Comparison of ENCODE assay signal across 8 mouse cellular contexts in the genomic region with DNA sequence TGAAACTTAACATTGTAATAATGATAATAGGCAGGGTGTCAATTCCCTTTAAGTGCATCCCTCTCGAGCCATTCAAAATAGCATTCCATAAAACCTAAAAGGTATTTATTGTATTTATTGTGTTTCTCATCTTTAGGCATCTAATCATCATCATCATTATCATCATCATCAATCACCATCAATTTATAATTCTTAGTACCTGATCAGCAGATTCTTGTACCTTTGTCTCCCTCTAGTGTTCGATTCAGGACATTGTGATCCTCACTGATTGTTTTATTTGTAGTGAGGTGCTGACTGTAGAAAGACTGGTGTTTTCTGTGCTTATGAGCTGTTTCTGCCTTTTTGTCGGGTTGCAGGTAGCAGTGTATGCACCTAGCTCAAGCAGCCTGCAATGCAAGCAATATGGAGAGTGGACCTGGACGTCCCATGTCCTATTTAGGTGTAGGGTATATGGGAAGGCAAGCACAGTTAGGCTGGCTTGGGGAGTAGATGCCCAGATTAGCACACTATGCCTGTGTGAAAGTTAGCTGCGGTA.
A peak's percentile ranks its signal among the peaks of the same experiment; 100 is the strongest.
DNase-seq lines count a peak whose midpoint lies in the region; ATAC-seq and TF ChIP-seq lines count a peak whose summit lies in the region.

No protein-coding gene starts in this region.

- intact Hi-C loops in left cerebral cortex, postnatal 25 days (cut with DNase I), result no loop called here

- no peak overlapping the region for H3K4me2 ChIP-seq in heart, postnatal 0 days (ENCODE audit: low read depth, low read length)
- H3K4me2 ChIP-seq in heart, embryonic 12.5 days, result no peak overlapping the region
- no peak overlapping the region for H3K4me2 ChIP-seq in forebrain, embryonic 13.5 days

- H3K36me3 ChIP-seq in heart, postnatal 0 days (replicated peaks; ENCODE audit: control insufficient read depth, insufficient read depth, low read length), result no peaks in the 10 kb centered on the region
- H3K36me3 ChIP-seq in heart, embryonic 12.5 days, result no peaks in the 10 kb centered on the region
- H3K36me3 ChIP-seq in forebrain, embryonic 13.5 days (ENCODE audit: poor library complexity, severe bottlenecking), result no peaks in the 10 kb centered on the region

- ATAC-seq in heart, postnatal 0 days (ENCODE audit: insufficient read depth, low read depth), result no peak
- no peak for ATAC-seq in heart, embryonic 12.5 days (ENCODE audit: insufficient number of reproducible peaks, low FRiP score)
- peak; percentile 75 for ATAC-seq in forebrain, embryonic 13.5 days
- ATAC-seq in monocyte, adult 5-6 weeks (replicated peaks; ENCODE audit: insufficient number of reproducible peaks, low FRiP score, low TSS enrichment, poor library complexity, severe bottlenecking), result no peak

- TF ChIP-seq EP300 in heart, postnatal 0 days (IDR thresholded peaks at IDR 0.05; ENCODE audit: low read depth), result no peak

- no peaks in the 10 kb centered on the region for H3K27me3 ChIP-seq in heart, postnatal 0 days (ENCODE audit: control insufficient read depth, insufficient read depth, low read length)
- no peaks in the 10 kb centered on the region for H3K27me3 ChIP-seq in heart, embryonic 12.5 days (replicated peaks)
- no peaks in the 10 kb centered on the region for H3K27me3 ChIP-seq in forebrain, embryonic 13.5 days

- no peak for DNase-seq in heart, postnatal 0 days (ENCODE audit: low spot score)
- DNase-seq in ES-CJ7 (ENCODE audit: low read depth, low spot score), result peak; percentile 61
- DNase-seq in left cerebral cortex, postnatal 25 days (ENCODE audit: low spot score in 2 of 2), result peak; percentile 27 to 38
- no peak for DNase-seq in urinary bladder, postnatal 10 days (ENCODE audit: low spot score)
- no peak for DNase-seq in MN1 (ENCODE audit: low spot score)

- WGBS in heart, postnatal 0 days, result 17% methylated on average over 5 of the region's 5 CpGs
- 23% methylated on average over 5 of the region's 5 CpGs for WGBS in heart, embryonic 12.5 days
- 30% methylated on average over 5 of the region's 5 CpGs for WGBS in forebrain, embryonic 13.5 days

- TF ChIP-seq CTCF in heart, postnatal 0 days (IDR thresholded peaks at IDR 0.05; ENCODE audit: low read depth), result peak; percentile 34

- H3K4me3 ChIP-seq in heart, postnatal 0 days (ENCODE audit: low read depth, low read length), result no peak overlapping the region
- H3K4me3 ChIP-seq in heart, embryonic 12.5 days, result no peak overlapping the region
- no peak overlapping the region for H3K4me3 ChIP-seq in forebrain, embryonic 13.5 days

- no peaks in the 10 kb centered on the region for H3K4me1 ChIP-seq in heart, postnatal 0 days (ENCODE audit: control insufficient read depth, insufficient read depth)
- H3K4me1 ChIP-seq in heart, embryonic 12.5 days (replicated peaks), result no peaks in the 10 kb centered on the region
- no peaks in the 10 kb centered on the region for H3K4me1 ChIP-seq in forebrain, embryonic 13.5 days

- H3K9ac ChIP-seq in heart, postnatal 0 days (replicated peaks; ENCODE audit: low read depth, low read length), result no peak overlapping the region
- H3K9ac ChIP-seq in heart, embryonic 12.5 days, result no peak overlapping the region
- no peak overlapping the region for H3K9ac ChIP-seq in forebrain, embryonic 13.5 days

- no peaks in the 10 kb centered on the region for H3K9me3 ChIP-seq in heart, postnatal 0 days (replicated peaks; ENCODE audit: control insufficient read depth, low read length)
- no peaks in the 10 kb centered on the region for H3K9me3 ChIP-seq in heart, embryonic 12.5 days (replicated peaks)
- H3K9me3 ChIP-seq in forebrain, embryonic 13.5 days (replicated peaks), result no peaks in the 10 kb centered on the region

- no peak overlapping the region for H3K27ac ChIP-seq in heart, postnatal 0 days (ENCODE audit: low read depth)
- H3K27ac ChIP-seq in heart, embryonic 12.5 days (ENCODE audit: poor library complexity, severe bottlenecking), result no peak overlapping the region
- H3K27ac ChIP-seq in forebrain, embryonic 13.5 days, result no peak overlapping the region

Comparison
In these comparisons a context has a peak if more than half of its experiments do, and no peak if none do; other contexts are left out.
1. DNase-seq: peak in ES-CJ7 (single experiment) and left cerebral cortex, postnatal 25 days (2 of 2); none in heart, postnatal 0 days (single experiment), urinary bladder, postnatal 10 days (single experiment) and MN1 (single experiment).